Mouse (Mus musculus): ENCODE data around the gene H2-T22. TPM values are rescaled to one million over a fixed set of nuclear protein-coding genes. Genes with fewer than 3 reads are reported as not detected.
A peak's percentile ranks its signal among the peaks of the same experiment; 100 is the strongest.
"Not testable (repeated sequence)": the region's sequence is repeated elsewhere in the genome, so short reads cannot be mapped to it uniquely, and the experiment has no call there.

H2-T22 gene
- total RNA-seq (2015; ENCODE audit: low replicate concordance) (19.1 and 19.7 TPM in 2 replicates), total RNA-seq (2017; ENCODE audit: low replicate concordance) (5.5 and 16.4 TPM in 2 replicates)

- peak; percentile 92 for ATAC-seq (replicated peaks; ENCODE audit: low FRiP score, poor library complexity, severe bottlenecking)
Observed at GRCm38 (mm10) chr17:36042610-36043169, at the start of gene H2-T22, which contains the start of gene Gm6034. Gene H2-T22 (minus strand): TSS chr17:36042747. Gene Gm6034 (plus strand): TSS chr17:36042961.

GRCm38 (mm10) chr17:36091933-36092332 is 49.4 kb upstream of the H2-T22 start:
- ATAC-seq (replicated peaks; ENCODE audit: low FRiP score, poor library complexity, severe bottlenecking) = not testable (repeated sequence)

- ATAC-seq (replicated peaks; ENCODE audit: low FRiP score, poor library complexity, severe bottlenecking) = not testable (repeated sequence)
Observed at GRCm38 (mm10) chr17:36085976-36086375, 43.4 kb upstream of the H2-T22 start.

GRCm38 (mm10) chr17:36083870-36084451 is 41.4 kb upstream of the H2-T22 start:
- ATAC-seq (replicated peaks; ENCODE audit: low FRiP score, poor library complexity, severe bottlenecking) = no peak; the same call in 1 of the 2 replicates

GRCm38 (mm10) chr17:36083266-36083869 is 40.8 kb upstream of the H2-T22 start:
- peak; percentile 67 for ATAC-seq (replicated peaks; ENCODE audit: low FRiP score, poor library complexity, severe bottlenecking)

- not testable (repeated sequence) for ATAC-seq (replicated peaks; ENCODE audit: low FRiP score, poor library complexity, severe bottlenecking)
Observed at GRCm38 (mm10) chr17:36082519-36083232, 40.1 kb upstream of the H2-T22 start.

GRCm38 (mm10) chr17:36081901-36082300 is 39.4 kb upstream of the H2-T22 start:
- not testable (repeated sequence) for ATAC-seq (replicated peaks; ENCODE audit: low FRiP score, poor library complexity, severe bottlenecking)

- peak; percentile 51; the same call in 1 of the 2 replicates for ATAC-seq (replicated peaks; ENCODE audit: low FRiP score, poor library complexity, severe bottlenecking)
Observed at GRCm38 (mm10) chr17:36060829-36061228, 18.3 kb upstream of the H2-T22 start.

- ATAC-seq (replicated peaks; ENCODE audit: low FRiP score, poor library complexity, severe bottlenecking) = not testable (repeated sequence)
Observed at GRCm38 (mm10) chr17:36058362-36058761, 15.8 kb upstream of the H2-T22 start, which contains the start of gene Gm11127. Gene Gm11127 (minus strand): TSS chr17:36058371.

- ATAC-seq (replicated peaks; ENCODE audit: low FRiP score, poor library complexity, severe bottlenecking) = not testable (repeated sequence)
Observed at GRCm38 (mm10) chr17:36057927-36058326, 15.4 kb upstream of the H2-T22 start.

- ATAC-seq (replicated peaks; ENCODE audit: low FRiP score, poor library complexity, severe bottlenecking) = peak; percentile 5; the same call in 1 of the 2 replicates
Observed at GRCm38 (mm10) chr17:36043286-36043685, 739 bp upstream of the H2-T22 start.

GRCm38 (mm10) chr17:36042055-36042454 is 492 bp downstream of the H2-T22 start:
- ATAC-seq (replicated peaks; ENCODE audit: low FRiP score, poor library complexity, severe bottlenecking) = peak; percentile 48

GRCm38 (mm10) chr17:36040604-36041003 is 1.9 kb downstream of the H2-T22 start:
- ATAC-seq (replicated peaks; ENCODE audit: low FRiP score, poor library complexity, severe bottlenecking) = not testable (repeated sequence)

GRCm38 (mm10) chr17:36036126-36036525 is 6.4 kb downstream of the H2-T22 start:
- not testable (repeated sequence) for ATAC-seq (replicated peaks; ENCODE audit: low FRiP score, poor library complexity, severe bottlenecking)

GRCm38 (mm10) chr17:36035010-36035638 is 7.4 kb downstream of the H2-T22 start:
- peak; percentile 62 for ATAC-seq (replicated peaks; ENCODE audit: low FRiP score, poor library complexity, severe bottlenecking)

GRCm38 (mm10) chr17:36034524-36034923 is 8.0 kb downstream of the H2-T22 start:
- ATAC-seq (replicated peaks; ENCODE audit: low FRiP score, poor library complexity, severe bottlenecking) = not testable (repeated sequence)

- peak; percentile 47 for ATAC-seq (replicated peaks; ENCODE audit: low FRiP score, poor library complexity, severe bottlenecking)
Observed at GRCm38 (mm10) chr17:36032351-36032875, 10.1 kb downstream of the H2-T22 start, which contains the start of gene H2-T23. Gene H2-T23 (minus strand): TSS chr17:36032855.

GRCm38 (mm10) chr17:36031583-36032331 is 10.8 kb downstream of the H2-T22 start:
- peak; percentile 79 for ATAC-seq (replicated peaks; ENCODE audit: low FRiP score, poor library complexity, severe bottlenecking)
